Mouse (Mus musculus): Measurements from ENCODE around the gene Sfxn2. TPM values are rescaled to one million over a fixed set of nuclear protein-coding genes. Genes with fewer than 3 reads are reported as not detected.
"Not testable (repeated sequence)": the region's sequence is repeated elsewhere in the genome, so short reads cannot be mapped to it uniquely, and the experiment has no call there.

Gene Sfxn2
- polyA plus RNA-seq, 1 experiment, result 1.3 TPM

DNA sequence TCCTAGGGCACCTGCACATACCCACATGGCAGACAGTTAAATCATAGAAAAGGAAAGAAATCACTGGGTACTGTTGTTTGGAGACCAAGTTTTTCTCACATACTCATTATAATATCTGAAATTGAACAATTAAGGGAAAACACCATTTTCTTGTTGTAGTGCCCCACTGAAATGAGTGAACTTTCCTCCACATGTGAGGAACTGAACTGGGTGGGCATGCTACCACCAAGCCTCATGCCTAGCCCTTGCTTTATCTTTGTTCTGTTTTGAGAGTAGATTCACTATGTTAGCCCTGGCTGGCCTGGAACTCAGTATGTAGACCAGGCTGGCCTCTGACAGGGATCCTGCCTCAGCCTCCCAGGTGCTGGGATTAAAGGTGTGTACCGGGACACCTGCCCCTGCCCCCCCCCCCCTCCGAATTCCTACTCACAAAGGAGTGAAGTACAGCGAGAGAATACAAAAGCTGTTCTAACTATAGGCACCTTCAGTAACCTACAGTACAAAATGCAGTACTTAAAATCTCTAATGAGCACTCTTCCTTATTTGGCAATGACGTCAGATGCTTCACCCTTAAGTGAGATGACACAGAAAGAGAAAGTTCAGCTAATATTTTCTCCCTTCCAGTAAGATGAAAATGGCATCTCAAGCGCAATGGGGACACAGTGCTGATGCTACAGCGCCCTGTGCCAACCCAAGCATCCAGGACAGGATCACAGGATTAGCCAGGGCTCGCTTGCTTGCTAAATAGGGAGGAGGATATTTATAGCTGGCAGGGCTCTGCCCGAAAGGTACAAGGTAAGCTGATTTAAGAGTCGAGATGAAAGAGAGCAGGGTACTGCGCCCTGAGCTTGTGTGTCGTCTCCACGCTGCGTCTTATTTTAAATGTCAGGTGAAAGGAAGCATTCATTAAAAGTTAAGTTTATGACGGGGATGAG, 10.3 kb upstream of the Sfxn2 start:
- Histone ChIP-seq H3K4me3 (ENCODE audit: low read depth, low read length) (no peak overlapping the region), H3K4me1 (ENCODE audit: control insufficient read depth, insufficient read depth, insufficient read length, low read length) (no peaks in the 10 kb centered on the region), H3K36me3 (ENCODE audit: control insufficient read depth, insufficient read depth, low read length) (no peaks in the 10 kb centered on the region), H3K27ac (ENCODE audit: insufficient read depth, low read depth, low read length) (no peak overlapping the region), H3K27me3 (ENCODE audit: control insufficient read depth, insufficient read depth, low read length) (no peaks in the 10 kb centered on the region)
- TF ChIP-seq CTCF (IDR thresholded peaks at IDR 0.05; ENCODE audit: extremely low read depth, insufficient read length, insufficient replicate concordance, low read depth, low read length) (no peak), POLR2A (IDR thresholded peaks at IDR 0.05; ENCODE audit: low read depth, low read length) (no peak)
- 87% methylated on average over 14 of the region's 14 CpGs for WGBS

DNA sequence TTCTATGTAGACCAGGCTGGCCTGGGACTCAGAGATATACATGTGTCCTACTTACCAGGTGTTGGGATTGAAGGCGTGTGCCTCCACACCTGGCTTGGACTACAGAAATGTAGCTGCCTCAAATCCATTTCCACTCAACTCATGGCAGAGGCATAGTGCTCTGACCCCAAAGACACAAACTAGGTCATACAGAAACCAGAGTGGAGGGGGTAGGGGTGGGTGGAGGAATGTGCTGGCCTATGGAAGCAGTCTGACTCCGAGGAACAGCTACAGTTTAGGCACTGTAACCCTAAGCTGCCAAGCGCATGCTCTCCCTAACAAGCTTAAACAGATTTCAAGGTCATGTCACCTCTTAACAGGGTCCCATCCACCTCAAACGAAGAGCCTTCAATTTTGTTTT, 9.6 kb upstream of the Sfxn2 start:
- Histone ChIP-seq H3K4me1 (ENCODE audit: control insufficient read depth, insufficient read depth, insufficient read length, low read length) (no peaks in the 10 kb centered on the region), H3K36me3 (ENCODE audit: control insufficient read depth, insufficient read depth, low read length) (no peaks in the 10 kb centered on the region), H3K27me3 (ENCODE audit: control insufficient read depth, insufficient read depth, low read length) (no peaks in the 10 kb centered on the region), H3K4me3 (ENCODE audit: low read depth, low read length) (no peak overlapping the region), H3K27ac (ENCODE audit: insufficient read depth, low read depth, low read length) (no peak overlapping the region)
- TF ChIP-seq CTCF (IDR thresholded peaks at IDR 0.05; ENCODE audit: extremely low read depth, insufficient read length, insufficient replicate concordance, low read depth, low read length), result no peak
- TF ChIP-seq POLR2A (IDR thresholded peaks at IDR 0.05; ENCODE audit: low read depth, low read length), result no peak
- WGBS, result 84% methylated on average over 4 of the region's 4 CpGs

DNA sequence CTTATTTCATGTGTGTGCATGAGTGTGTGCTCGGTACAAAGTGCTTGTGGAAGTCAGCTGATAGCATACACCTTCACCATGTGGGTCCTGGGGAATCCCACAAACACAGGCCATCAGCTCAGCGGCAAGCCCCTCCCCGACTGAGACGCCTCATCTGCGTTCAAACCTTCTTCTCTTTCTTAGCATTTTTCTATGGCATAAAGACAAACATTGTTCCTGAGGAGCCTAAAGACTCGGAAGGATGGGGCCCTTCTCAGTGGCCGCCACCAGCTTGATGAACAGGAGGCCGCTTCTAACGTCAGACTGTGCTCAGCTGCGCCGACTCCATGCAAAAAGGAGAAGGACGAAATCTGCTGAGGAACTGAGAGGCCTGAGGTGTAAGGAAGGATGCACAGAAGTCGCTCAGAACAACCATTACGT, 9.1 kb upstream of the Sfxn2 start:
- WGBS, result 87% methylated on average over 14 of the region's 14 CpGs

DNA sequence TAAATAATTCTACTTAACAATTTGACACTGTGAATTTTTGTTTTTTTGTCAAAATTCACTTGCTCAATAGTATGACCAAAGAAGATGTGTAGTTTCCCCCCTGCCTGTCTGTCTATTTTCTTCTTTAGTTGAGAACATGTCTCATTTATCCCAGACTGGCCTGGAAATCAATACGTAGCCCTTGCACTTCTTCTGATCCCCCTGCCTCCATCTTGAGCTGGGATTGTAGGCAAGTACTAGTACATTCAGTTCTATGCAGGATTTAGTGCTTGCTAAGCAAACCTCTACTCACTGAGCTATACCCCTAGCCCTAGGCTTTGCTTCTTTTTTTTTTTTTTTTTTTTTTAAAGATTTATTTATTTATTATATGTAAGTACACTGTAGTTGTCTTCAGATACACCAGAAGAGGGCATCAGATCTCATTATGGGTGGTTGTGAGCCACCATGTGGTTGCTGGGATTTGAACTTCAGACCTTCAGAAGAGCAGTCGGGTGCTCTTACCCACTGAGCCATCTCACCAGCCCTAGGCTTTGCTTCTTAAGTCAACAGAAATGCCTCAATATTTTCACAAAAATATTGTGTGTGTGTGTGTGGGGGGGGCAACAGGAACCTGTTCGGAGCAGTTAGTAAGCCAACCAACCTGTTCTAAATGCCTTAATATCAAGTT, 1.8 kb upstream of the Sfxn2 start:
- 69% methylated on average over 3 of the region's 3 CpGs for WGBS
- H3K4me3 ChIP-seq (ENCODE audit: low read depth, low read length); H3K36me3 ChIP-seq (ENCODE audit: control insufficient read depth, insufficient read depth, low read length); H3K27ac ChIP-seq (ENCODE audit: insufficient read depth, low read depth, low read length); H3K4me1 ChIP-seq (ENCODE audit: control insufficient read depth, insufficient read depth, insufficient read length, low read length); H3K27me3 ChIP-seq (ENCODE audit: control insufficient read depth, insufficient read depth, low read length): not testable (repeated sequence)

More for the DNA sequence above, 9.1 kb upstream of the Sfxn2 start:
- no peak for TF ChIP-seq CTCF (IDR thresholded peaks at IDR 0.05; ENCODE audit: extremely low read depth, insufficient read length, insufficient replicate concordance, low read depth, low read length)
- TF ChIP-seq POLR2A (IDR thresholded peaks at IDR 0.05; ENCODE audit: low read depth, low read length), result no peak
- H3K27me3 ChIP-seq (ENCODE audit: control insufficient read depth, insufficient read depth, low read length), result no peaks in the 10 kb centered on the region
- H3K4me3 ChIP-seq (ENCODE audit: low read depth, low read length), result no peak overlapping the region
- H3K4me1 ChIP-seq (ENCODE audit: control insufficient read depth, insufficient read depth, insufficient read length, low read length), result no peaks in the 10 kb centered on the region
- H3K27ac ChIP-seq (ENCODE audit: insufficient read depth, low read depth, low read length), result no peak overlapping the region
- H3K36me3 ChIP-seq (ENCODE audit: control insufficient read depth, insufficient read depth, low read length), result no peaks in the 10 kb centered on the region

DNA sequence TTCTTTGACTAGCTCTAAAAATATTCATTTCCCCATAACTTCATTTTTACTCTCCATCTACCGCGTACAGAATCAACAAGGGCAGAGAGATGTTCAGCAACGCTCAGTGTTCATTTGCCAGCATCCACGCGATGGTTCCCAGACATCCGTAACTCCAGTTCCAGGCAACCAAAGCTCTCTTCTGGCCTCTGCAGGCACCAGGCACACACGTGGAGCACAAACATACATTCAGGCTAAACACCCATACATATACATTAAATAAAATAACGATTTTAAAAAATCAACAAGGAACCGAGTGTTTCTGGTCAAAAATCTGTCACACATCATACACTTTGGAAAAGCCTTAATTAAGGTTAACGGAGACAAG, 1.3 kb upstream of the Sfxn2 start:
- no peak overlapping the region for H3K4me3 ChIP-seq (ENCODE audit: low read depth, low read length)
- WGBS, result 41% methylated on average over 10 of the region's 10 CpGs
- H3K36me3 ChIP-seq (ENCODE audit: control insufficient read depth, insufficient read depth, low read length), result no peaks in the 10 kb centered on the region

DNA sequence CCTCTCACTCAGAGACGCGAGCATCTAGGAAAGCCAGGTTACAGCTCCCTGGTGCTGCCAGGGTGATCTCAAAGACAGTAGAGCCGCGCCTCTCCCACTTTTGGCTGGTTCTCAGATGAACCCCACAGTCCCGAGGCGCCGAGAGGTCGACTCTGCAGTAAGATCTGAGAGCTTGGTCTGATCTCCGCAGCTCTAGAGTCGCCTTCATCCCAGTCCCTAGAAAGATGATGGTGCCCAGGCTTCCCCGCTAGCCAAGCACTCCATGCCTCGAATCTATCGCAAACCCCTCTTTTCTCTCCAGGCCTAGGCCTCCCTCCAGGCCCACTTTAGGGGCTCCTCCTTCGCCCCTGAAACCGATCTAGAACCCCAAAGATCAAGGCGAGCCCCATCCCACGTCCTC, 617 bp upstream of the Sfxn2 start:
- Histone ChIP-seq H3K36me3 (ENCODE audit: control insufficient read depth, insufficient read depth, low read length) (no peaks in the 10 kb centered on the region), H3K4me3 (ENCODE audit: low read depth, low read length) (peak overlapping the region; percentile 83), H3K27ac (ENCODE audit: insufficient read depth, low read depth, low read length) (no peak overlapping the region), H3K27me3 (ENCODE audit: control insufficient read depth, insufficient read depth, low read length) (no peaks in the 10 kb centered on the region), H3K4me1 (ENCODE audit: control insufficient read depth, insufficient read depth, insufficient read length, low read length) (peaks cover 4% of the 10 kb centered on the region; the same call in 1 of the 2 replicates)
- TF ChIP-seq CTCF (IDR thresholded peaks at IDR 0.05; ENCODE audit: extremely low read depth, insufficient read length, insufficient replicate concordance, low read depth, low read length), result no peak
- no peak for TF ChIP-seq POLR2A (IDR thresholded peaks at IDR 0.05; ENCODE audit: low read depth, low read length)
- WGBS, result under 1% methylated on average over 17 of the region's 17 CpGs

More for the DNA sequence above, 1.3 kb upstream of the Sfxn2 start:
- no peaks in the 10 kb centered on the region for H3K27me3 ChIP-seq (ENCODE audit: control insufficient read depth, insufficient read depth, low read length)
- H3K27ac ChIP-seq (ENCODE audit: insufficient read depth, low read depth, low read length), result no peak overlapping the region
- H3K4me1 ChIP-seq (ENCODE audit: control insufficient read depth, insufficient read depth, insufficient read length, low read length), result peaks cover 4% of the 10 kb centered on the region; the same call in 1 of the 2 replicates
- TF ChIP-seq POLR2A (IDR thresholded peaks at IDR 0.05; ENCODE audit: low read depth, low read length) (no peak), CTCF (IDR thresholded peaks at IDR 0.05; ENCODE audit: extremely low read depth, insufficient read length, insufficient replicate concordance, low read depth, low read length) (no peak)

DNA sequence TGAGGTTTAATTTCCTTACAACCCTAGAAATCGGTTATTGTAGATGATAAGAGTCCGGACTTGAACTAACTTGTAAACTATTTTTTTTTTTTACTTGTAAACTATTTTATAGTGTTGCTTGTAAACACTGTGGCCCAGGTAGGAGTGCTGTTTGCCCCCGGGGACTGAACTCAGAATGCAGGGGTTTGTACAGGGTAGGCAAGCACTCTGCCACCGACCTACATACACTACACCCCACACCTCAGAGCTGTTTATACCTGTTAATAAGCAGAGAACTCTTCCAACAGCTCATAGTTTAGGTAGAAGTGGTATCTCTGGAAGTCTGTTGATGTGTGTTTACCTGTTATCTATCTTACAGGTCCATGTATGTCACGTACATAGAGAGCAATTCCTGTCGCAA, 825 bp downstream of the Sfxn2 start:
- 31% methylated on average over 6 of the region's 6 CpGs for WGBS
- H3K27ac ChIP-seq (ENCODE audit: insufficient read depth, low read depth, low read length), result no peak overlapping the region

More for the DNA sequence above, 825 bp downstream of the Sfxn2 start:
- Histone ChIP-seq H3K4me3 (ENCODE audit: low read depth, low read length) (peak overlapping the region; percentile 91), H3K36me3 (ENCODE audit: control insufficient read depth, insufficient read depth, low read length) (no peaks in the 10 kb centered on the region), H3K27me3 (ENCODE audit: control insufficient read depth, insufficient read depth, low read length) (no peaks in the 10 kb centered on the region), H3K4me1 (ENCODE audit: control insufficient read depth, insufficient read depth, insufficient read length, low read length) (peaks cover 4% of the 10 kb centered on the region; the same call in 1 of the 2 replicates)
- TF ChIP-seq CTCF (IDR thresholded peaks at IDR 0.05; ENCODE audit: extremely low read depth, insufficient read length, insufficient replicate concordance, low read depth, low read length) (no peak), POLR2A (IDR thresholded peaks at IDR 0.05; ENCODE audit: low read depth, low read length) (no peak)
